Mouse (Mus musculus) inflammation-experienced regulatory T-cells, adult 6 months (primary cell): Measurements from ENCODE around the gene Fth1. TPM values are rescaled to one million over a fixed set of nuclear protein-coding genes. Genes with fewer than 3 reads are reported as not detected.
A peak's percentile ranks its signal among the peaks of the same experiment; 100 is the strongest.

Source experiments
- ATAC-seq: one replicate; pipeline ENCODE4 v1.8.0; 2017
- polyA plus RNA-seq, 3 experiments: library from polyadenylated mRNA; unstranded; fragments of 100-300 nt; shearing (Covaris generic); gene quantifications; one replicate each; pipeline ENCODE4 v1.2.1; 2017

Gene Fth1
- polyA plus RNA-seq, 3 experiments from 2014 or later = 1,678 to 2,599 (median 2,226) TPM

- no peak for ATAC-seq
These were observed 11.9 kb downstream of the Fth1 start for GRCm38 (mm10) chr19:9992011-9992958.

GRCm38 (mm10) chr19:9993036-9993656 lies 12.7 kb downstream of the Fth1 start:
- peak; percentile 56 for ATAC-seq

GRCm38 (mm10) chr19:9997204-9998062 lies 17.0 kb downstream of the Fth1 start:
- ATAC-seq = no peak

GRCm38 (mm10) chr19:9998063-9998416 lies 17.6 kb downstream of the Fth1 start:
- no peak for ATAC-seq

GRCm38 (mm10) chr19:9998736-9999486 lies 18.5 kb downstream of the Fth1 start:
- no peak for ATAC-seq

- ATAC-seq = no peak
These were observed 19.9 kb downstream of the Fth1 start for GRCm38 (mm10) chr19:10000330-10000729.

GRCm38 (mm10) chr19:10001206-10001969 lies 21.0 kb downstream of the Fth1 start, which contains the start of the genes Best1 and Rab3il1:
Gene Best1 (minus strand): TSS chr19:10001633.
Gene Rab3il1 (plus strand): TSS chr19:10001669.
- no peak for ATAC-seq

- no peak for ATAC-seq
These were observed 23.3 kb downstream of the Fth1 start for GRCm38 (mm10) chr19:10003696-10004095.

GRCm38 (mm10) chr19:10011408-10011807 lies 31.0 kb downstream of the Fth1 start:
- no peak for ATAC-seq

GRCm38 (mm10) chr19:10012827-10013278 lies 32.5 kb downstream of the Fth1 start:
- no peak for ATAC-seq

GRCm38 (mm10) chr19:10013348-10013747 lies 33.0 kb downstream of the Fth1 start:
- no peak for ATAC-seq

- ATAC-seq = no peak
These were observed 33.5 kb downstream of the Fth1 start for GRCm38 (mm10) chr19:10013913-10014312.

- no peak for ATAC-seq
These were observed 34.4 kb downstream of the Fth1 start for GRCm38 (mm10) chr19:10014824-10015223.

GRCm38 (mm10) chr19:10015442-10015841 lies 35.0 kb downstream of the Fth1 start:
- ATAC-seq = no peak

GRCm38 (mm10) chr19:10016151-10016550 lies 35.8 kb downstream of the Fth1 start:
- no peak for ATAC-seq

GRCm38 (mm10) chr19:10017637-10018526 lies 37.5 kb downstream of the Fth1 start:
- ATAC-seq = no peak

GRCm38 (mm10) chr19:10018527-10018818 lies 38.1 kb downstream of the Fth1 start:
- no peak for ATAC-seq

- ATAC-seq = no peak
These were observed 38.9 kb downstream of the Fth1 start for GRCm38 (mm10) chr19:10019214-10019760.

- ATAC-seq = no peak
These were observed 41.6 kb downstream of the Fth1 start for GRCm38 (mm10) chr19:10021981-10022380.
